Mouse (Mus musculus) embryonic facial prominence, embryonic 15.5 days (tissue): ENCODE measurements around the gene Cx3cl1. TPM values are rescaled to one million over a fixed set of nuclear protein-coding genes. Genes with fewer than 3 reads are reported as not detected.
A peak's percentile ranks its signal among the peaks of the same experiment; 100 is the strongest.

ENCODE experiments used
- ATAC-seq: fragments of 200-750 bp; cut with Nextera tagmentation; 2 replicates; pipeline ENCODE4 v1.8.0; 2017; ENCODE audit warnings: low read depth, moderate TSS enrichment; ENCODE audit not compliant: insufficient number of reproducible peaks, low FRiP score, low TSS enrichment
- H3K27ac ChIP-seq: fragments of 300-500 bp; sonication (generic); replicated peaks from 2 replicates; pipeline ENCODE4 v1.5.1; 2015; ENCODE audit warnings: mild to moderate bottlenecking, inconsistent platforms
- H3K27me3 ChIP-seq: fragments of 300-500 bp; sonication (generic); 2 replicates; pipeline ENCODE4 v1.6.1; 2015; ENCODE audit warnings: inconsistent platforms
- H3K36me3 ChIP-seq: fragments of 300-500 bp; sonication (generic); 2 replicates; pipeline ENCODE4 v1.6.1; 2015; ENCODE audit warnings: mild to moderate bottlenecking, inconsistent platforms
- H3K4me1 ChIP-seq: fragments of 300-500 bp; sonication (generic); 2 replicates; pipeline ENCODE4 v1.6.1; 2015; ENCODE audit warnings: inconsistent platforms
- H3K4me2 ChIP-seq: fragments of 300-500 bp; sonication (generic); replicated peaks from 2 replicates; pipeline ENCODE4 v1.6.1; 2015; ENCODE audit warnings: mild to moderate bottlenecking, inconsistent platforms
- H3K4me3 ChIP-seq: fragments of 300-500 bp; sonication (generic); replicated peaks from 2 replicates; pipeline ENCODE4 v1.5.1; 2015; ENCODE audit warnings: mild to moderate bottlenecking, inconsistent platforms
- H3K9ac ChIP-seq: fragments of 300-500 bp; sonication (generic); 2 replicates; pipeline ENCODE4 v1.6.1; 2015; ENCODE audit warnings: inconsistent platforms
- H3K9me3 ChIP-seq: fragments of 300-500 bp; sonication (generic); replicated peaks from 2 replicates; pipeline ENCODE4 v1.6.1; 2016; ENCODE audit warnings: inconsistent platforms
- WGBS: fragments of 180-500 bp; shearing (Covaris S2); methylation state at CpG from one replicate; pipeline ENCODE4 v1.1.7; 2015; 5-methylcytosine and 5-hydroxymethylcytosine counted together
- polyA plus RNA-seq: library from polyadenylated mRNA; unstranded; fragments of >200 nt; fragmentation: Nextera tagmentation; extraction: Ambion mirVana; gene quantifications from 2 replicates; pipeline ENCODE4 v1.2.1, GENCODE M21; 2015

Gene Cx3cl1
- polyA plus RNA-seq, 1 experiment from 2014 or later = 13.7 TPM

DNA sequence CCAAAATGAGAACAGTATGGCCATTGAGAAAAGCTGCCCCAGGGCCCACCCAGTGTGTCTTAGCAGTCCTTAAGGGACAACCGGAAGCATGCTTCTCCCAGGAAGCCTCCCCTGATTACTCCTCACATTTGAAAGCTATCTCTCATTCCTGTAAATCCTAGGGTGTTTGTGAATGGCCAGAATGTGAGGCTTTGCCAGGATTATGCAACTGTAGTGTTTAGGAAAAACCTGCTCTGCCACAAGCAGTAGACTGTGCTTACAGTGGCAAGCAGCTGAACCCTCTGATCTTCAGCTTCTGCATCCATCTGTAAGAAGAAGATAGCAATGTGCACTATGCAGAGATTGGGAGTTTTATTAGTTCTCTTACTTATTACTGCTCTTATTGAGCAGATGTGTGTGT lies 2.8 kb downstream of the Cx3cl1 start:
- Histone ChIP-seq H3K4me3 (no peak overlapping the region), H3K27me3 (peaks cover 22% of the 10 kb centered on the region), H3K9me3 (no peaks in the 10 kb centered on the region), H3K27ac (no peak overlapping the region), H3K9ac (no peak overlapping the region), H3K36me3 (no peaks in the 10 kb centered on the region), H3K4me1 (peaks cover 54% of the 10 kb centered on the region), H3K4me2 (no peak overlapping the region)
- 63% methylated on average over 1 of the region's 1 CpGs for WGBS
- no peak for ATAC-seq

DNA sequence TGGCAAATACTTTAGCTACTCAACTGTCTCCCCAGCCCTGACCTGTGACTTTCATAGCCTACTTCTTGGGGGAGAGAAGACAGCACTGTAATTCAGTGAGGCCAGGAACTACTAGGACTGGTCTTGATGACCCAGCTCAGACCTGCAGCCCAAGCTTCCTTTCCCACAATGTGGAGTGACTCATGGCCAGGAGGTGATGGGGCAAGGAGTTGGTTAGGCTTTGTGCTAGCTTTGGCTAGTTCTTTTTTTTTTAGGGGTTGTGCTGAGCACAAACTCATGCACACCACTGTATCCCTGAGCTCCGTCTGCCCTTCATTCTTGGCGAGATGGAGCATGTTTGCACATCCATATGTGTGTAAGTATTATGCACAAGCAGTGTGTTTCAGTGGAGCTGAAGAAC lies 4.5 kb downstream of the Cx3cl1 start:
- Histone ChIP-seq H3K4me1 (peaks cover 49% of the 10 kb centered on the region), H3K27ac (no peak overlapping the region), H3K9ac (no peak overlapping the region), H3K36me3 (no peaks in the 10 kb centered on the region), H3K27me3 (peaks cover 18% of the 10 kb centered on the region), H3K4me2 (no peak overlapping the region), H3K4me3 (no peak overlapping the region), H3K9me3 (no peaks in the 10 kb centered on the region)
- no peak for ATAC-seq
- 81% methylated on average over 2 of the region's 2 CpGs for WGBS

DNA sequence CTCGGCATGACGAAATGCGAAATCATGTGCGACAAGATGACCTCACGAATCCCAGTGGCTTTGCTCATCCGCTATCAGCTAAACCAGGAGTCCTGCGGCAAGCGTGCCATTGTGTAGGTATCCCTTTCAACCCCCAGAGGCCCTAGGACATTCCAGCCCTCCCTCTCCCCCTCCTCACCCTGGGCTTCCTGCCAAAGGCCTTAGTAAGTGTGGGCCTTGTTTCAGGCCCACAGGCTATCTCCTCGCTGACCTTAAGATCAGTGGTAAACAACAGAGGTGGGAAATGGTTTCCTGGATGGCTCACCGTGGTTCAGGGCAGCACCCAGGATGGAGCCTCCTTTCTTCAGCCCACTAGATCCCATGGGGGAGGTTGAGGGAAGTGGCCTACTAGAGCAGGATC lies 6.2 kb downstream of the Cx3cl1 start:
- Histone ChIP-seq H3K9me3 (no peaks in the 10 kb centered on the region), H3K4me2 (no peak overlapping the region), H3K27me3 (peaks cover 5% of the 10 kb centered on the region; the same call in 1 of the 2 replicates), H3K4me3 (no peak overlapping the region), H3K27ac (no peak overlapping the region), H3K4me1 (peaks cover 39% of the 10 kb centered on the region), H3K9ac (no peak overlapping the region), H3K36me3 (no peaks in the 10 kb centered on the region)
- 62% methylated on average over 10 of the region's 10 CpGs for WGBS
- no peak for ATAC-seq

GRCm38 (mm10) chr8:94778473-94778872 lies 6.7 kb downstream of the Cx3cl1 start:
- H3K27ac ChIP-seq = no peak overlapping the region
- H3K9me3 ChIP-seq = no peaks in the 10 kb centered on the region
- 32% methylated on average over 5 of the region's 5 CpGs for WGBS
- no peak overlapping the region for H3K4me3 ChIP-seq
- no peak; the same call in 1 of the 2 replicates for ATAC-seq
- H3K9ac ChIP-seq = no peak overlapping the region
- H3K4me2 ChIP-seq = no peak overlapping the region
- H3K36me3 ChIP-seq = no peaks in the 10 kb centered on the region
- H3K27me3 ChIP-seq = 0 out of 2 replicates have a peak, but pooled peaks cover 2% of the 10 kb centered on the region
- peaks cover 35% of the 10 kb centered on the region for H3K4me1 ChIP-seq

- no peaks in the 10 kb centered on the region for H3K36me3 ChIP-seq
- no peak overlapping the region for H3K9ac ChIP-seq
- H3K9me3 ChIP-seq = no peaks in the 10 kb centered on the region
- H3K27ac ChIP-seq = no peak overlapping the region
- peaks cover 30% of the 10 kb centered on the region for H3K4me1 ChIP-seq
- no peak for ATAC-seq
- no peak overlapping the region for H3K4me2 ChIP-seq
- WGBS = 58% methylated on average over 10 of the region's 10 CpGs
- H3K27me3 ChIP-seq = 0 out of 2 replicates have a peak, but pooled peaks cover 2% of the 10 kb centered on the region
- H3K4me3 ChIP-seq = no peak overlapping the region
Observed at GRCm38 (mm10) chr8:94778895-94779533, 7.2 kb downstream of the Cx3cl1 start.

GRCm38 (mm10) chr8:94779534-94780294 lies 7.9 kb downstream of the Cx3cl1 start:
- no peak overlapping the region for H3K4me3 ChIP-seq

GRCm38 (mm10) chr8:94780491-94781154 lies 8.8 kb downstream of the Cx3cl1 start:
- Histone ChIP-seq H3K4me3 (no peak overlapping the region), H3K27ac (no peak overlapping the region), H3K9me3 (no peaks in the 10 kb centered on the region), H3K4me1 (peaks cover 35% of the 10 kb centered on the region), H3K36me3 (no peaks in the 10 kb centered on the region), H3K9ac (no peak overlapping the region), H3K4me2 (no peak overlapping the region), H3K27me3 (no peaks in the 10 kb centered on the region)
- 83% methylated on average over 21 of the region's 21 CpGs for WGBS
- no peak for ATAC-seq

More at GRCm38 (mm10) chr8:94779534-94780294, 7.9 kb downstream of the Cx3cl1 start:
- Histone ChIP-seq H3K4me2 (no peak overlapping the region), H3K4me1 (peaks cover 31% of the 10 kb centered on the region), H3K9me3 (no peaks in the 10 kb centered on the region), H3K27me3 (no peaks in the 10 kb centered on the region), H3K27ac (no peak overlapping the region), H3K9ac (no peak overlapping the region), H3K36me3 (no peaks in the 10 kb centered on the region)
- 91% methylated on average over 16 of the region's 16 CpGs for WGBS
- no peak for ATAC-seq

DNA sequence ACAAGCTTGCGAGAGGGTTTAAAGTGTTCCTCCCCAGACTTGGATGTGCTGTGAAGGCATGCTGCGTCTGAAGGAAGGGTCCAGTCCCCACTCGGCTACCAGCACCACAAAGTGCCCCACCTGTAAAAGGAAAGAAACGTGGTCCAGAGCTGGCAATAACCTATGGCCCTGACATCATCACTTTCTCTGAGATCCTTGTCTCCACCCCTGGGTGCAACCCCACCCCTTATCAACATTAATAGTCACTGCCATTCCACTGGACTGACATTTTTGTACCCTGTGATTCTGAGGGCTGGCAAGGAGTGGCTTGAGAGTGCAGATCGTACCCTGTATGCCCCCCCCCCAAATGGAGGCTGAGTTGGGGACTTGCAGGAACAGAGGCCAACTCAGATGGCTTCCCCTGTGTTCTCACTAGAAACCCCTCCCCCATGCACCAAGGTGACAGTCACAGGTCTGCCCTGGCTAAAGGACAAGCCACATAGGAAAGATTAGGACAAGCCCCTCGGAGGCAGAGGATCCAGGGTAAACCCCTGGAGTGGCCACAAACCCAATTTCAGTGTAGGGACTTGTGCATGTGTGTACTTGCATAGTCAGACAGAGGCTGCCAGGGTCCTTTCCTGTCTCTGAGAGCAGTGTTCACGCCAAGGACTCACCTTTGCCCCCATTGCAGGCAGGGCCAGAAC lies 9.5 kb downstream of the Cx3cl1 start:
- no peak overlapping the region for H3K4me2 ChIP-seq
- no peak overlapping the region for H3K27ac ChIP-seq
- ATAC-seq = no peak
- no peak overlapping the region for H3K4me3 ChIP-seq
- H3K9ac ChIP-seq = no peak overlapping the region
- H3K9me3 ChIP-seq = no peaks in the 10 kb centered on the region
- no peaks in the 10 kb centered on the region for H3K27me3 ChIP-seq
- 57% methylated on average over 7 of the region's 7 CpGs for WGBS
- peaks cover 35% of the 10 kb centered on the region for H3K4me1 ChIP-seq
- H3K36me3 ChIP-seq = no peaks in the 10 kb centered on the region

- H3K27ac ChIP-seq = no peak overlapping the region
- H3K9me3 ChIP-seq = no peaks in the 10 kb centered on the region
- ATAC-seq = peak; percentile 36; the same call in 1 of the 2 replicates
- H3K4me2 ChIP-seq = no peak overlapping the region
- no peak overlapping the region for H3K9ac ChIP-seq
- WGBS = 8% methylated on average over 11 of the region's 11 CpGs
- H3K4me3 ChIP-seq = no peak overlapping the region
- H3K27me3 ChIP-seq = no peaks in the 10 kb centered on the region
- peaks cover 35% of the 10 kb centered on the region for H3K4me1 ChIP-seq
- H3K36me3 ChIP-seq = no peaks in the 10 kb centered on the region
Observed at GRCm38 (mm10) chr8:94781838-94782235, 10.0 kb downstream of the Cx3cl1 start.

- no peak overlapping the region for H3K4me3 ChIP-seq
- no peak for ATAC-seq
- H3K9ac ChIP-seq = no peak overlapping the region
- no peaks in the 10 kb centered on the region for H3K9me3 ChIP-seq
- H3K36me3 ChIP-seq = no peaks in the 10 kb centered on the region
- H3K4me2 ChIP-seq = no peak overlapping the region
- peaks cover 30% of the 10 kb centered on the region for H3K4me1 ChIP-seq
- no peaks in the 10 kb centered on the region for H3K27me3 ChIP-seq
- H3K27ac ChIP-seq = no peak overlapping the region
- WGBS = 49% methylated on average over 4 of the region's 4 CpGs
Observed at GRCm38 (mm10) chr8:94783890-94784289, 12.1 kb downstream of the Cx3cl1 start.
